Mouse (Mus musculus) urinary bladder, postnatal 36 days (tissue): ENCODE results near the gene Asb4.
A peak's percentile ranks its signal among the peaks of the same experiment; 100 is the strongest.

ENCODE experiments used
- DNase-seq, 2 experiments: peaks; one replicate each; pipeline ENCODE4 v3.0.0; 2022; ENCODE audit warnings: low spot score in 2 of 2, mixed read lengths in 1 of 2

Gene Asb4

GRCm38 (mm10) chr6:5390952-5391351 lies 7.8 kb downstream of the Asb4 start:
- no peak for DNase-seq

- DNase-seq: no peak
These were observed 11.8 kb downstream of the Asb4 start for GRCm38 (mm10) chr6:5394971-5395370.

GRCm38 (mm10) chr6:5396797-5397196 lies 13.6 kb downstream of the Asb4 start:
- no peak for DNase-seq

- DNase-seq: peak; percentile 39 to 67
These were observed 18.2 kb downstream of the Asb4 start for GRCm38 (mm10) chr6:5401394-5401793.

- no peak for DNase-seq
These were observed 20.1 kb downstream of the Asb4 start for GRCm38 (mm10) chr6:5403095-5403815.

GRCm38 (mm10) chr6:5404016-5404415 lies 20.8 kb downstream of the Asb4 start:
- no peak for DNase-seq

GRCm38 (mm10) chr6:5408451-5409177 lies 25.4 kb downstream of the Asb4 start:
- no peak for DNase-seq

- DNase-seq: no peak
These were observed 26.5 kb downstream of the Asb4 start for GRCm38 (mm10) chr6:5409676-5410075.

- peak; percentile 71 to 81 for DNase-seq
These were observed 27.7 kb downstream of the Asb4 start for GRCm38 (mm10) chr6:5410697-5411391.

- DNase-seq: peak; percentile 13 to 48
These were observed 30.1 kb downstream of the Asb4 start for GRCm38 (mm10) chr6:5413282-5413681.

GRCm38 (mm10) chr6:5421442-5421841 lies 38.3 kb downstream of the Asb4 start:
- no peak for DNase-seq

- no peak for DNase-seq
These were observed 39.2 kb downstream of the Asb4 start for GRCm38 (mm10) chr6:5422386-5422785.

- DNase-seq: no peak
These were observed 40.4 kb downstream of the Asb4 start for GRCm38 (mm10) chr6:5423594-5423993.

GRCm38 (mm10) chr6:5427033-5427432 lies 43.8 kb downstream of the Asb4 start:
- DNase-seq: no peak

- no peak for DNase-seq
These were observed 46.4 kb downstream of the Asb4 start for GRCm38 (mm10) chr6:5429562-5429961.

- no peak for DNase-seq
These were observed 46.9 kb downstream of the Asb4 start for GRCm38 (mm10) chr6:5429982-5430550.

GRCm38 (mm10) chr6:5433887-5434286 lies 50.7 kb downstream of the Asb4 start:
- DNase-seq: no peak

GRCm38 (mm10) chr6:5437757-5438156 lies 54.6 kb downstream of the Asb4 start:
- DNase-seq: no peak

GRCm38 (mm10) chr6:5441221-5441620 lies 58.0 kb downstream of the Asb4 start:
- no peak for DNase-seq

GRCm38 (mm10) chr6:5442316-5443085 lies 59.3 kb downstream of the Asb4 start:
- peak; percentile 47 to 70 for DNase-seq

GRCm38 (mm10) chr6:5443104-5443863 lies 60.1 kb downstream of the Asb4 start:
- DNase-seq: peak; percentile 33 to 57
